Mouse (Mus musculus): ENCODE measurements around the gene Eef1e1.

DNA sequence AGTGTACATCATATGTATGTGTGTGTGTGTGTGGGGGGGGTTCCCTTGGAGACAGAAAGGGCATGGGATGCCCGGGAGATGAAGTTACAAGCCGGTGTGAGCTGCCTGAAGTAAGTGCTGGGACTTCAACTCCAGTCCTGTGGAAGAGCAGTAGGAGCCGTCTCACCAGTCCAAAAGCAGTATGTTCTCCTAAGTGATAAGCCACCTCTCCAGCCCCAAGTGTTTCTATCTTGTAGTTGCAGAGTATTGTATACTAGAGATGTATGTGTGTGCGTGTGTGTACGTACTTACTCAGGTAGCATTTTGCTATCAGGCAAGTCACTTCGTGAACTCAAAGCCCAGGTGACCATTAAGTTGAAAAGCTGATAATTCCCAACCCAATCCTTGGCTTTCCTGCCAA lies 51.7 kb downstream of the Eef1e1 start:
- TF ChIP-seq MAX (IDR thresholded peaks at IDR 0.05; ENCODE audit: low read depth) (no peak), POLR2AphosphoS2 (IDR thresholded peaks at IDR 0.05; ENCODE audit: insufficient read length, low read depth) (no peak), CEBPB (IDR thresholded peaks at IDR 0.05; ENCODE audit: insufficient read depth, poor library complexity, severe bottlenecking) (no peak), POLR2A (IDR thresholded peaks at IDR 0.05; ENCODE audit: insufficient read length, low read depth) (no peak), MYOG (IDR thresholded peaks at IDR 0.05; ENCODE audit: control insufficient read depth in 1 of 3, insufficient read depth in 1 of 3, insufficient read length in 2 of 3, low read depth in 2 of 3) (no peak)
